Mouse (Mus musculus): ENCODE data around the gene Cd52. TPM values are rescaled to one million over a fixed set of nuclear protein-coding genes. Genes with fewer than 3 reads are reported as not detected.
A peak's percentile ranks its signal among the peaks of the same experiment; 100 is the strongest.
"Not testable (repeated sequence)": the region's sequence is repeated elsewhere in the genome, so short reads cannot be mapped to it uniquely, and the experiment has no call there.

Gene Cd52
- 2.2 and 2.6 TPM in 2 replicates for polyA plus RNA-seq (2015; fragmentation: Nextera tagmentation; extraction: Ambion mirVana)

GRCm38 (mm10) chr4:134094923-134095547 is at the start of gene Cd52:
Gene Cd52, minus strand, starts transcription at chr4:134095082.
- H3K4me2 ChIP-seq, result no peak within 1 kb of the TSS
- 71% methylated on average over 3 of the region's 3 CpGs for WGBS
- H3K4me1 ChIP-seq, result no peaks in the 10 kb centered on the region
- no peak within 1 kb of the TSS for H3K9ac ChIP-seq
- H3K27me3 ChIP-seq, result no peaks in the 10 kb centered on the region
- no peak within 1 kb of the TSS for H3K27ac ChIP-seq
- H3K9me3 ChIP-seq (replicated peaks), result no peaks in the 10 kb centered on the region
- no peak for ATAC-seq
- no peak within 1 kb of the TSS for H3K4me3 ChIP-seq
- H3K36me3 ChIP-seq (ENCODE audit: poor library complexity, severe bottlenecking), result no peaks in the 10 kb centered on the region

GRCm38 (mm10) chr4:134144297-134144696 is 49.4 kb upstream of the Cd52 start:
- not testable (repeated sequence) for H3K4me1 ChIP-seq; H3K27me3 ChIP-seq; ATAC-seq; H3K27ac ChIP-seq; H3K4me2 ChIP-seq; H3K9me3 ChIP-seq (replicated peaks); H3K4me3 ChIP-seq; H3K9ac ChIP-seq
- H3K36me3 ChIP-seq (ENCODE audit: poor library complexity, severe bottlenecking), result peaks cover 38% of the 10 kb centered on the region
- WGBS, result 95% methylated on average over 5 of the region's 5 CpGs

- no peak for ATAC-seq
- no peaks in the 10 kb centered on the region for H3K9me3 ChIP-seq (replicated peaks)
- no peak overlapping the region for H3K4me2 ChIP-seq
- H3K4me1 ChIP-seq, result no peaks in the 10 kb centered on the region
- H3K9ac ChIP-seq, result no peak overlapping the region
- 87% methylated on average over 2 of the region's 2 CpGs for WGBS
- H3K27ac ChIP-seq, result no peak overlapping the region
- no peaks in the 10 kb centered on the region for H3K27me3 ChIP-seq
- H3K4me3 ChIP-seq, result no peak overlapping the region
- peaks cover 18% of the 10 kb centered on the region for H3K36me3 ChIP-seq (ENCODE audit: poor library complexity, severe bottlenecking)
These were observed 44.0 kb upstream of the Cd52 start for GRCm38 (mm10) chr4:134138857-134139256.

GRCm38 (mm10) chr4:134136280-134136926 is 41.5 kb upstream of the Cd52 start:
- Histone ChIP-seq H3K4me3 (no peak overlapping the region), H3K36me3 (ENCODE audit: poor library complexity, severe bottlenecking) (peaks cover 24% of the 10 kb centered on the region), H3K27me3 (no peaks in the 10 kb centered on the region), H3K9ac (no peak overlapping the region), H3K4me2 (no peak overlapping the region), H3K27ac (no peak overlapping the region), H3K4me1 (no peaks in the 10 kb centered on the region), H3K9me3 (replicated peaks) (no peaks in the 10 kb centered on the region)
- 76% methylated on average over 3 of the region's 3 CpGs for WGBS
- no peak for ATAC-seq

GRCm38 (mm10) chr4:134132519-134133095 is 37.7 kb upstream of the Cd52 start:
- Histone ChIP-seq H3K4me1 (peaks cover 13% of the 10 kb centered on the region), H3K36me3 (ENCODE audit: poor library complexity, severe bottlenecking) (peaks cover 31% of the 10 kb centered on the region), H3K9me3 (replicated peaks) (no peaks in the 10 kb centered on the region), H3K9ac (no peak overlapping the region), H3K4me2 (no peak overlapping the region), H3K27ac (no peak overlapping the region), H3K4me3 (no peak overlapping the region), H3K27me3 (no peaks in the 10 kb centered on the region)
- no peak for ATAC-seq
- WGBS, result 89% methylated on average over 8 of the region's 8 CpGs

GRCm38 (mm10) chr4:134132117-134132516 is 37.2 kb upstream of the Cd52 start:
- H3K4me3 ChIP-seq, result no peak overlapping the region
- H3K4me1 ChIP-seq, result peaks cover 18% of the 10 kb centered on the region
- ATAC-seq, result no peak
- 94% methylated on average over 3 of the region's 3 CpGs for WGBS
- H3K27me3 ChIP-seq, result no peaks in the 10 kb centered on the region
- H3K9ac ChIP-seq, result no peak overlapping the region
- no peak overlapping the region for H3K27ac ChIP-seq
- H3K36me3 ChIP-seq (ENCODE audit: poor library complexity, severe bottlenecking), result peaks cover 26% of the 10 kb centered on the region
- H3K9me3 ChIP-seq (replicated peaks), result no peaks in the 10 kb centered on the region
- H3K4me2 ChIP-seq, result no peak overlapping the region

- Histone ChIP-seq H3K27ac (no peak overlapping the region), H3K4me3 (no peak overlapping the region), H3K9ac (no peak overlapping the region; the same call in 1 of the 2 replicates), H3K27me3 (no peaks in the 10 kb centered on the region), H3K4me1 (peaks cover 21% of the 10 kb centered on the region), H3K4me2 (peak overlapping the region; percentile 87), H3K36me3 (ENCODE audit: poor library complexity, severe bottlenecking) (peaks cover 21% of the 10 kb centered on the region), H3K9me3 (replicated peaks) (no peaks in the 10 kb centered on the region)
- 50% methylated on average over 6 of the region's 6 CpGs for WGBS
- ATAC-seq, result no peak
These were observed 34.6 kb upstream of the Cd52 start for GRCm38 (mm10) chr4:134129482-134129881.

- peak overlapping the region; percentile 31; the same call in 1 of the 2 replicates for H3K27ac ChIP-seq
- no peaks in the 10 kb centered on the region for H3K27me3 ChIP-seq
- peak overlapping the region; percentile 84 for H3K4me3 ChIP-seq
- peaks cover 21% of the 10 kb centered on the region for H3K4me1 ChIP-seq
- H3K9me3 ChIP-seq (replicated peaks), result no peaks in the 10 kb centered on the region
- H3K4me2 ChIP-seq, result peak overlapping the region; percentile 87
- H3K9ac ChIP-seq, result peak overlapping the region; percentile 91
- peak; percentile 56 for ATAC-seq
- 6% methylated on average over 14 of the region's 14 CpGs for WGBS
- H3K36me3 ChIP-seq (ENCODE audit: poor library complexity, severe bottlenecking), result peaks cover 21% of the 10 kb centered on the region
These were observed 34.1 kb upstream of the Cd52 start for GRCm38 (mm10) chr4:134128983-134129362.

GRCm38 (mm10) chr4:134128221-134128982 is 33.5 kb upstream of the Cd52 start, which contains the start of gene Sh3bgrl3:
Gene Sh3bgrl3, minus strand, starts transcription at chr4:134128789.
- ATAC-seq, result peak; percentile 96
- H3K27ac ChIP-seq, result peak within 1 kb of the TSS; percentile 69
- H3K9me3 ChIP-seq (replicated peaks), result no peaks in the 10 kb centered on the region
- peak within 1 kb of the TSS; percentile 84 for H3K4me3 ChIP-seq
- 1% methylated on average over 49 of the region's 50 CpGs for WGBS
- H3K9ac ChIP-seq, result peak within 1 kb of the TSS; percentile 91
- peaks cover 21% of the 10 kb centered on the region for H3K36me3 ChIP-seq (ENCODE audit: poor library complexity, severe bottlenecking)
- no peaks in the 10 kb centered on the region for H3K27me3 ChIP-seq
- H3K4me1 ChIP-seq, result peaks cover 21% of the 10 kb centered on the region
- H3K4me2 ChIP-seq, result peak within 1 kb of the TSS; percentile 87

- Histone ChIP-seq H3K4me3 (peak overlapping the region; percentile 84), H3K27me3 (no peaks in the 10 kb centered on the region), H3K9me3 (replicated peaks) (no peaks in the 10 kb centered on the region), H3K9ac (peak overlapping the region; percentile 91), H3K4me1 (peaks cover 21% of the 10 kb centered on the region), H3K27ac (0 out of 2 replicates have a peak overlapping the region, but pooled peaks have one; percentile 69), H3K4me2 (peak overlapping the region; percentile 87), H3K36me3 (ENCODE audit: poor library complexity, severe bottlenecking) (peaks cover 21% of the 10 kb centered on the region)
- ATAC-seq, result peak; percentile 12; the same call in 1 of the 2 replicates
- 66% methylated on average over 8 of the region's 8 CpGs for WGBS
These were observed 32.9 kb upstream of the Cd52 start for GRCm38 (mm10) chr4:134127793-134128192.

GRCm38 (mm10) chr4:134127121-134127455 is 32.2 kb upstream of the Cd52 start:
- Histone ChIP-seq H3K27me3 (no peaks in the 10 kb centered on the region), H3K4me2 (peak overlapping the region; percentile 87; the same call in 1 of the 2 replicates), H3K9me3 (replicated peaks) (no peaks in the 10 kb centered on the region), H3K4me3 (no peak overlapping the region), H3K9ac (peak overlapping the region; percentile 40; the same call in 1 of the 2 replicates), H3K27ac (no peak overlapping the region), H3K4me1 (peaks cover 21% of the 10 kb centered on the region), H3K36me3 (ENCODE audit: poor library complexity, severe bottlenecking) (peaks cover 18% of the 10 kb centered on the region)
- 88% methylated on average over 7 of the region's 7 CpGs for WGBS
- no peak for ATAC-seq

Measured in forebrain, embryonic 13.5 days (tissue).